Mouse (Mus musculus) cerebellum, postnatal 25 days (tissue): ENCODE measurements around the gene Rpl10a.
"Not testable (repeated sequence)": the region's sequence is repeated elsewhere in the genome, so short reads cannot be mapped to it uniquely, and the experiment has no call there.

Source experiments
- DNase-seq, 2 experiments: peaks; one replicate each; pipeline ENCODE4 v3.0.0; 2021; ENCODE audit warnings: mixed read lengths in 2 of 2

Gene Rpl10a

DNA sequence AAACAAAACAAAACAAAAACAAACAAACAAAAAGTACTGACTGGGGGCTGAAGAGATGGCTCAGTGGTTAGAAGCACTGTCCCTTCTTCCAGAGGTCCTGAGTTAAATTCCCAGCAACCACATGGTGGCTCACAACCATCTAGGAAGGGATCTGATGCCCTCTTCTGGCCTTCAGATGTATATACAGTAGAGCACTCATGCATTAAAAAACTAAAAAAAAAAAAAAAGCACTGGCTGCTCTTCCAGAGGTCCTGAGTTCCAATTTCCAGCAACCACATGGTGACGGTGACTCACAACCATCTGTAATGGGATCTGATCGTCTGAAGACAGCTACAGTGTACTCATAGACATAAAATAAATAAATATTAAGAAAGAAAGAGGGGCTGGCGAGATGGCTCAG, 17.4 kb upstream of the Rpl10a start:
- no peak for DNase-seq

- DNase-seq: no peak
These were observed 16.7 kb upstream of the Rpl10a start for GRCm38 (mm10) chr17:28311366-28312132.

DNA sequence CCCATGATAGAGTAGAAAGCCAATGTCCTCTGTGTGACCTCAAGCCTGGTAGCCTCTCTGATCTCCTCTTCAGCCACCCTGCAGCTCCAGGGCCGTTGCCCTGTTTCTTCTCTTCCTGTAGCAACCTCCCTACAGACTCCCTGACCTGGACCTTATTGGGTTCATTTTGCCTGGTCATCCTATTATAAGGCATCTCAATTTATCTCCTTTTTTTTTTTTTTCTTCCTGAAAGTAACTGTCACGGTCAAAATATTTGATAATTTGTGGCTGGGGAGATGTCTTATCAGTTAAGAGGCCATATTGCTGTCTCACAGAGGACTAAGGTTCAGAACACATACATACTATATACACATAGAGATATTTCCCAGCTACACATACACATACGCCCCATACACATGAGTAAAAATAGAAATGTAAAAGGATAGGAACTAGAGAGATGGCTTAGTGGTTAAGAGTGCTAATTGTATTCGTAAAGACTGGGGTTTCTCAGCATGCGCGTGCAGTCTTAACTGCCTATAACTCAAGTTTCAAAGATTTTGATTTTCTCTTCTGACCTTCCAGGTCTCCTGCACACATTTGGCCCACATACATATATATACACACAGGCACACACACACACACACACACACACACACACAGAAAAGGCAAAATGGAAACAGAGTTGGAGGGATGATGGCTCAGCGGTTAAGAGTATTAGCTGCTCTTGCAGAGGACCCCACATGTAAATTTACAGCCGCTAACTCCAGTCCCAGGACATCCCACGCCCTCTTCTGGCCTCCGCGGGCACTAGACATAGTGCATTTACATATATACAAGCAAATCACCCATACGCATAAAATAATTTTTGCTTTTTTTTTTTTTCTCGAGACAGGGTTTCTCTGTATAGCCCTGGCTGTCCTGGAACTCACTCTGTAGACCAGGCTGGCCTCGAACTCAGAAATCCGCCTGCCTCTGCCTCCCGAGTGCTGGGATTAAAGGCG, 15.7 kb upstream of the Rpl10a start:
- peak; percentile 43 to 54 for DNase-seq

DNA sequence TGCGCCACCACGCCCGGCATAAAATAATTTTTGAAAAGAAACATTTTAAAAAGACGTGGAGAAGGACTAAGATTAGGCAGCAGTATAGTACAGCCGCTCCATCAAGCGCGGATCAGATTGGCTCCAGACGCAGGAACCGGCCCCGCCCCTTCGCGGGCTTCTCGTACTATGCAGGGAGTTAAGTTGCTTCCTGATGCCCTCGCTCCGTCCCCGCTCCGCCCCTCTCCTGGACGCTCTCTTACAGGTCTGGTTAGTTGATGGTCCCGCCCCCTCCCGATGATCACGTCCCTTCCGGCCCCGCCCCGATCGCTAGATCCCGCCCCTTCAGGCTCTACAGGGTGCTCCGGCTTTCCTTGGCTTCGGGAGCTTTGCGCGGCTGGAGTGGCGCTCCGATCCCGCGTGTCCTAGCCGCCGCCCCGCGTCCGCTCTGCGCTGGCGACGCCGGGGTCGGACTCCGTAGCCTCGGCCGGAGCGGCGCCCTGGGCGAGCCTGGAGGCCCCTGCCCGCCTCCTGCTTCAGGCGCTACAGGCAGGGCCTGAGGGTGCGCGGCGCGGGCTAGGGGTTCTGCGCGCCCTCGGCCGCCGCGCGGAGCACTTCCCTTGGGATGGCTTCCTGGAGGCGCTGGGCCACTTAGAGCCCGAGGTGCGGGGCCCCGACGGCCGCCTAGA, 14.9 kb upstream of the Rpl10a start, which contains the start of gene Fance:
Gene Fance, plus strand, starts transcription at position 308 of the 668 bp plus-strand sequence.
- peak; percentile 92 to 98 for DNase-seq

- DNase-seq: peak in 1 of 2 experiments; percentile 43
These were observed 14.4 kb upstream of the Rpl10a start for GRCm38 (mm10) chr17:28313880-28314225.

DNA sequence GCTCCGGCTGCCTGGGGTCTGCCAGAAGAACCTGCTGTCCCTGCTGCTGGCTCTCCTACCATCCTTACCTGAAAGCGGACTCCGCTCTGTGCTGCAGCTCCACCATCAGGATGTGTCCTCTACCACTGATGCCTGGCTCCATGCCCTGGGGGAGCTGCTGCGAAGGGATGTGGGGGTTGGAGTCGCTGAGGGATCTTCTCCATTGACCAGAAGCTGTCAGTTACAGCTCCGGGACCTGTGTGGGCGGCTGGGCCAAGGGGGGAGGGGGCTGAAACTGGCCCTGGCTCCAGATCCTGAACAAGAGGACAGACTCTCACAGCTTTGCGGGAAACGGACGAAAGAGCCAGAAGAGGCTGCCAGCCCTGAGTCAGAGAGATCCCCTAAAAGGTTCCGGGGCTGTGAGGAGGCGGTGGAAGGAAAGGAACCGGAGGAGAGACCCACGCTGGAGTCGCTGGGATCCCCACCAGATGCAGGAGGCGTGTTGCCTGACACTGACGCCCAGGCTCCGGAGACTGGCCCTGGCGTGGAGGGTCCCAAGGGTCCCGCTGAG, 12.6 kb upstream of the Rpl10a start:
- peak in 1 of 2 experiments; percentile 53 for DNase-seq

DNA sequence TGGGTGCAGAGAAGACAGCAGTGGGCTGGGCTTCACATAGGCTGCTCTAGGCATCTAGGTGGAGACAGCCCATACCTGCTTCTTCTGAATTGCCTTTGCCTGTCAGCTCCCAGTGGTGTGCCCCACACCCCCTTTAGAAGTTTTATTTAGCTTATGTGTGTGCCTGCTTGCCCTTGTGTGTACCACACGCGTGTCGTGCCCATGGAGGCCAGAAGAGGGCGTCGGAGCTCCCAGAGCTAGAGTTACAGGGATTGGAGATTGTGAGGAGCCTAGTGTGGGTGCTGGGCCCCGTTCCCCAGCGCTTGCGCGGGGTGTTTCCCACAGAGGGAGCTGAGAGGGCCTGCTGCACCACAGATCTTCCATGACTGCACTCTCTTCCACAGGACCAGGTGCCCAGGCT, 11.8 kb upstream of the Rpl10a start:
- DNase-seq: peak in 1 of 2 experiments; percentile 20

DNA sequence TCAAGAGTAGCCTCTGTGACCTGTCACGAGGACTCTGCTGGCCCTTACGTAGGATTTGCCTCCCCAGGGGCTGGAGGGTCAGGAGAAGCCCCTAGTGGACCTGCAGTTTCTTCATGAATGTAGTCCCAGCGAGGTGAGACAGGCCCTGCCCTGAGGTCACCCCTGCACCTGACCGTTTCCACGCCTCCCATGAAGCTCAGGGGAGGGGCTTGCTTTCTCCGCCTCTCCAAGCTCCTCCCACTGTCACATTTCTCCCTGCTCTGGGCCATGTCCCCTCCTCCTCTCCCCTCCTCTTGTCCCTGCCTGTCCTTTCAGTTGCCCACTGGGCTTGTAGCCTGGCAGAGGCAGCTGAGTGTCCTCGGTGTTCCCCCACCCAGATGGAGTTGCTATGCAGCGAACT, 11.2 kb upstream of the Rpl10a start:
- no peak for DNase-seq

DNA sequence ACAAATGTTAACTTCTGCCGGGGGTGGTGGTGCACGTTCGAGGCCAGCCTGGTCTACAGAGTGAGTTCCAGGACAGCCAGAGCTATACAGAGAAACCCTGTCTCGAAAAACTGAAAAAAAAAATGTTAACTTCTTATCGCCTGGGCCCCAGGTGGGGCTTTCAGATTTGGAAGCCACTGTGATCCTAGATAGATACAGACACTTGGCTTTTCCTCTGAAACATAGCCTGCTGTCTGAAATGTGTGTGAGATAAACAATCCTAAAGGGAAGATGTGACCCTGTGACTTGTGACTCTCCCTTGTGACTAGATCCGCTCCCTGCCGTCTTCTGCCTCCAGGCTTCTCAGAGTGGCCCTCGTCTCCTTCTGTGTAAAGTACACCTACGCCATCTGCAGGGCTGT, 10.5 kb upstream of the Rpl10a start:
- no peak for DNase-seq

- DNase-seq: no peak
These were observed 6.6 kb upstream of the Rpl10a start for GRCm38 (mm10) chr17:28321700-28322099.

GRCm38 (mm10) chr17:28323786-28324185, 4.5 kb upstream of the Rpl10a start:
- no peak for DNase-seq

DNA sequence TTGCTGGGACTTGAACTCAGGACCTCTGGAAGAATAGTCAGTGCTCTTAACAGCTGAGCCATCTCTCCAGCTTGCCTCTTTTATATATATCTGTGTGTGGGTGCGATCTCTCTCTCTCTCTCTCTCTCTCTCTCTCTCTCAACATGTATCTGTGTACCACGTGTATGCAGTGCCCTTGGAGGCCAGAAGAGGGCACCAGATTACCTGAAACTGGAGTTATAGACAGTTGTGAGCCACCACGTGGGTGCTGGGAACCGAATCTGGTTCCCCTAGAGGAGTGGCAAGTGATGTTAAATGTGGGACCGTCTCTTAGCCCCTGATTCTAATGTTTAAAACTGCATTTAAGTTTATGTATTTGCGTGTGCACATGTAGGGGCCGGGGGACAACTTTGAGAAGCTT, 3.9 kb upstream of the Rpl10a start:
- DNase-seq: not testable (repeated sequence)

- DNase-seq: no peak
These were observed 2.5 kb upstream of the Rpl10a start for GRCm38 (mm10) chr17:28325751-28326150.

DNA sequence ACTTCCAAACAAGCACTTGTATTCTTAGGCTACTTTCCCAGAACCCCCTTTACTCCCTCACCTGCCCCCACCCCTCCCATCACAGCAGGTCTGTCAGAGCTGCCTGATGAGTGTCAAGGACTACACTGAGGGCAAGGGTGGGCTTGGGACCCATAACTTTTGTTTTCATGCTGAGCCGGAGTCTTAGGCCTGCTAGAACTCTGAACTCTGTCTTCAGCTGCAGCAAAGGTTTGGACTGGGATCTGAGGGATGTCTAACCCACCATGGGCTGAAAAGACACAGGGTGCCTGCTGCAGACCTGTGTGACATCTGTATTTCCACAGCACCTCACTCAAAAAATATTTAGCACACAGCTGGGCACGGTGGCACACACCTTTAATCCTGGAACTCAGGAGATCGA, 1.3 kb upstream of the Rpl10a start:
- peak in 1 of 2 experiments; percentile 9 for DNase-seq

- peak in 1 of 2 experiments; percentile 41 for DNase-seq
These were observed 472 bp upstream of the Rpl10a start for GRCm38 (mm10) chr17:28327673-28328325.

- DNase-seq: peak in 1 of 2 experiments; percentile 43
These were observed 675 bp downstream of the Rpl10a start for GRCm38 (mm10) chr17:28328946-28329345.

GRCm38 (mm10) chr17:28329503-28330231, 1.4 kb downstream of the Rpl10a start:
- peak in 1 of 2 experiments; percentile 13 for DNase-seq

- no peak for DNase-seq
These were observed 1.9 kb downstream of the Rpl10a start for GRCm38 (mm10) chr17:28330232-28330546.

- not testable (repeated sequence) for DNase-seq
These were observed 2.3 kb downstream of the Rpl10a start for GRCm38 (mm10) chr17:28330590-28330989.

GRCm38 (mm10) chr17:28331241-28332112, 3.2 kb downstream of the Rpl10a start:
- no peak for DNase-seq
